Mouse (Mus musculus) heart, embryonic 11.5 days (tissue): ENCODE data around the gene Galnt15. TPM values are rescaled to one million over a fixed set of nuclear protein-coding genes. Genes with fewer than 3 reads are reported as not detected.

ENCODE experiments used
- ATAC-seq: fragments of 200-750 bp; cut with Nextera tagmentation; replicated peaks from 2 replicates; pipeline ENCODE4 v1.8.0; 2017; ENCODE audit warnings: moderate library complexity; ENCODE audit not compliant: insufficient number of reproducible peaks, low FRiP score, low TSS enrichment
- H3K27ac ChIP-seq: fragments of 300-500 bp; sonication (generic); 2 replicates; pipeline ENCODE4 v1.5.1; 2014; ENCODE audit warnings: mild to moderate bottlenecking, low read depth, low read length
- H3K27me3 ChIP-seq: fragments of 300-500 bp; sonication (generic); 2 replicates; pipeline ENCODE4 v1.6.1; 2014; ENCODE audit warnings: mild to moderate bottlenecking, low read length, mixed read lengths; ENCODE audit not compliant: control insufficient read depth, insufficient read depth
- H3K36me3 ChIP-seq: fragments of 300-500 bp; sonication (generic); 2 replicates; pipeline ENCODE4 v1.6.1; 2014; ENCODE audit warnings: mild to moderate bottlenecking, low read length, moderate library complexity, mixed read lengths; ENCODE audit not compliant: control insufficient read depth, insufficient read depth
- H3K4me1 ChIP-seq: fragments of 300-500 bp; sonication (generic); 2 replicates; pipeline ENCODE4 v1.6.1; 2014; ENCODE audit warnings: low read length; ENCODE audit not compliant: control insufficient read depth, insufficient read depth
- H3K4me2 ChIP-seq: fragments of 300-500 bp; sonication (generic); 2 replicates; pipeline ENCODE4 v1.6.1; 2014; ENCODE audit warnings: mild to moderate bottlenecking, moderate library complexity
- H3K4me3 ChIP-seq: fragments of 300-500 bp; sonication (generic); 2 replicates; pipeline ENCODE4 v1.5.1; 2014; ENCODE audit warnings: low read depth, low read length
- H3K9ac ChIP-seq: fragments of 300-500 bp; sonication (generic); 2 replicates; pipeline ENCODE4 v1.6.1; 2014; ENCODE audit warnings: mild to moderate bottlenecking, low read depth, low read length, moderate library complexity
- H3K9me3 ChIP-seq: fragments of 300-500 bp; sonication (generic); replicated peaks from 2 replicates; pipeline ENCODE4 v1.6.1; 2016; ENCODE audit warnings: low read length; ENCODE audit not compliant: control insufficient read depth
- WGBS: fragments of 180-500 bp; shearing (Covaris S2); extraction: QIAGEN DNeasy Blood & Tissue Kit; methylation state at CpG from one replicate; pipeline ENCODE4 v1.1.7; 2014; ENCODE audit not compliant: insufficient replicate concordance; 5-methylcytosine and 5-hydroxymethylcytosine counted together
- polyA plus RNA-seq: library from polyadenylated mRNA; unstranded; fragments of >200 nt; fragmentation: Nextera tagmentation; extraction: Ambion mirVana; gene quantifications from 2 replicates; pipeline ENCODE4 v1.2.1, GENCODE M21; 2014

Gene Galnt15
- polyA plus RNA-seq, 1 experiment from 2014 or later, result 0.19 TPM

DNA sequence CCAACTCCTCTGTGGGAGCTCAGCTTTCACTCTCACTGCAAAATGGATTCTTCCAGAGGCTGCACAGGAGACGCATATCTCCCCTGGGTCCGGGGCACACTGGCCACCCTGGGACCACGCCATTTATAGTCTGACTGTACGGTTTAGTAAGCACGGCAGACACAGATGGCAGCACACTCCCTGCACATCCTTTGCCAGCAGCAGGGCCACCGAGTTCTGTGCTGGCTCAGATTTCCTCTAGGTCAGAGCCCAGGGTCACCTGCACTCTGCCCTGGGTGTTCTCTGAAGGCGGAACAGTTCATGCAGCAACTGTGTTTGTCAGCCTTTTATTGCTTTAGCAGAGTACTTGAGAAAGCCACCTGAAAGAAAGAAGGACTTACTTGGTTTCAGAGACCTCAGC is 45.1 kb downstream of the Galnt15 start:
- Histone ChIP-seq H3K36me3 (no peaks in the 10 kb centered on the region), H3K4me3 (no peak overlapping the region), H3K27ac (peak overlapping the region; percentile 86), H3K9me3 (no peaks in the 10 kb centered on the region), H3K4me2 (no peak overlapping the region), H3K4me1 (peaks cover 14% of the 10 kb centered on the region), H3K9ac (no peak overlapping the region), H3K27me3 (no peaks in the 10 kb centered on the region)
- no peak for ATAC-seq
- WGBS, result 58% methylated on average over 7 of the region's 7 CpGs

DNA sequence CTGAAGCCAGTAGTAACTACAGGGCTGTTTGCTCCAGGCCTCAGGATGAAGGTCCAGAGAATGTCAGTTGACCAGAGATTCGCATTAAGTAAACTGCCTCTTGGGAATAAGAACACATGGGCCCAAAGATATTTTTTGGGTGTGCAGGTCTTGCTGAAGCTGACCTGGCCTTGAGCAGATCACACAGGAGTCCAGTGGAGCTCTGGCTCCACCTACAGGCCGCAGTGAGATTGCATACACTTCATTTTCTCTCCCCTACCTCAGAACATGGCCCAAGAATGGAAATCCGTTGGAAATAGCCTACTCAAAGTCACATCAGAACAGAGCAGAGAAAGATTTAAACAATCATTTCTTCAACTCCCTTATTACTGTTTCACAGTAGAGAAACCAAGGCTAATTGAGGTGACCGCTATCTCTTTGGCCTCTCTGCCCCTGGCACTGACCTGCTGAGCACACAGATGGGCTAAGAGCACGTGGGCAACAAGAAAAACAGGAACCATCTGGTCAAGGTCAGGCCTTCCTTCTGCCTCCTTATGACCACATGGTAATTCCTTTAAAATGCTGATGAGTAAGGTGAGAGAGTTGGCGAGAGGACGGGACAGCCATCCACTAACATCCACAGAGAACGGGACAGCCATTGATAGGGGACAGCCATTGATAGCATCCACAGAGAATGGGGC is 48.2 kb downstream of the Galnt15 start:
- Histone ChIP-seq H3K36me3 (peaks cover 6% of the 10 kb centered on the region; the same call in 1 of the 2 replicates), H3K4me1 (peaks cover 14% of the 10 kb centered on the region), H3K4me3 (no peak overlapping the region), H3K27ac (no peak overlapping the region), H3K9me3 (no peaks in the 10 kb centered on the region), H3K27me3 (no peaks in the 10 kb centered on the region), H3K4me2 (no peak overlapping the region), H3K9ac (no peak overlapping the region)
- ATAC-seq, result no peak
- WGBS, result 46% methylated on average over 8 of the region's 8 CpGs

DNA sequence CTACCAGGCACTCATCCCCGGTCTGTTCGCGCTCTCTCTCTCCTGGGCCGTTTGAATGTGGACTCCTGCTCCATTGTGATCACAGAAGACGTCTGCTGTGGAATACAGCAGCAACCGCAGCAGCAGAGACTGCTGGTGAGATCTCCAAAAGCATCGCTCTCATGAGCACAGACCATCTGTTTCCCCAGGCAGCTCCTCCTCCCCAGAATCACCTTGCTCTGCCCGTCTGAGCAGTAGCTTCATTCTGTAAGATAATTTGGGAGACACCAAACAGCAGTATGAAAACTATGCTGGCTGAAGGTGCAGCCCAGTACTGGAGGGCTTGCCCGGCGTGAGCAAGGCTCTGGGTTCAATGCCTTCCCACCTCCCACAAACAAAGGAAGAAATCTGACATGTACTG is 52.2 kb downstream of the Galnt15 start:
- H3K36me3 ChIP-seq, result peaks cover 10% of the 10 kb centered on the region; the same call in 1 of the 2 replicates
- H3K9ac ChIP-seq, result no peak overlapping the region
- H3K27me3 ChIP-seq, result no peaks in the 10 kb centered on the region
- H3K4me3 ChIP-seq, result no peak overlapping the region
- 79% methylated on average over 10 of the region's 10 CpGs for WGBS
- H3K4me1 ChIP-seq, result no peaks in the 10 kb centered on the region
- no peaks in the 10 kb centered on the region for H3K9me3 ChIP-seq
- ATAC-seq, result no peak
- H3K27ac ChIP-seq, result no peak overlapping the region
- no peak overlapping the region for H3K4me2 ChIP-seq

DNA sequence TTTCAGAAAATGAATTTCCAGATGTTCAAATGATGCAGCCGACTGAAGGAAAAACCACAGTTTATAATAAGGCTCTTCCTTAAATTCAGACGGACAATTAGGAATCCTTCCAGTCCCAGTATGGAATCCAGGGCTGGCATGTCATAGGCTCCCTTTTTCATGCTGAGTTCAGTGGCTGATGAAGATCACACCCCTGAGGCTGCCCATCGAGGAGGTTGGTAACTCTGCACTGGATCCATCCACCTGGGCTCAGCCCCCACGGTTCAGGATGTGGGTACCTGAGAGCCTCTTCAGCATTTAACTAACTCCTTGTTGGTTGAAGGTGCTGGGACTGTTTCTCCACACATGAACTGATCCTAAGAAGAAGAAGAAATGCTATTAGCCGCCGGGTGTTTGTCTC is 54.1 kb downstream of the Galnt15 start:
- H3K9me3 ChIP-seq, result no peaks in the 10 kb centered on the region
- no peak overlapping the region for H3K27ac ChIP-seq
- no peak overlapping the region for H3K4me3 ChIP-seq
- 91% methylated on average over 6 of the region's 6 CpGs for WGBS
- ATAC-seq, result no peak
- peaks cover 10% of the 10 kb centered on the region; the same call in 1 of the 2 replicates for H3K36me3 ChIP-seq
- no peak overlapping the region for H3K4me2 ChIP-seq
- H3K4me1 ChIP-seq, result no peaks in the 10 kb centered on the region
- no peaks in the 10 kb centered on the region for H3K27me3 ChIP-seq
- H3K9ac ChIP-seq, result no peak overlapping the region

DNA sequence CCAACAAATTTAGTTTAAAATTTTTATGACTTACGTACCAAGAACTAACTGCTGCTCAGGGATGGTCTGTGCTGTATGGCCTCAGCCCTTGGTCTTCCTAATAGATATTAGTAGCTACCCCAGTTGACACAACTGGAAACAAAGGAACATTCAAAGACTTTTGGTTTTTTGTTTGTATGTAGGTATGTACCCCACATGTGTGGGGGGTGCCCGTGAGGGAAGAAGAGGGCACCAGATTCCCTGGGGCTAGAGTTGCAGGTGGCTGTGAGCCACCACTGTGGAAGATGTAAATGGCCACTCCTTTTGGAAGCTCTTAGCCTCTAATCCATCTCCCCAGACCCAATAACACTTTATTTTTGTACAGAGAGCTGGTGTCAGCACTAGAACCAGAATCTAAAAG is 54.7 kb downstream of the Galnt15 start:
- Histone ChIP-seq H3K9ac (no peak overlapping the region), H3K4me3 (no peak overlapping the region), H3K4me2 (no peak overlapping the region), H3K36me3 (peaks cover 10% of the 10 kb centered on the region; the same call in 1 of the 2 replicates), H3K4me1 (no peaks in the 10 kb centered on the region), H3K27ac (no peak overlapping the region), H3K27me3 (no peaks in the 10 kb centered on the region), H3K9me3 (no peaks in the 10 kb centered on the region)
- no peak for ATAC-seq
- WGBS, result 93% methylated on average over 2 of the region's 2 CpGs

DNA sequence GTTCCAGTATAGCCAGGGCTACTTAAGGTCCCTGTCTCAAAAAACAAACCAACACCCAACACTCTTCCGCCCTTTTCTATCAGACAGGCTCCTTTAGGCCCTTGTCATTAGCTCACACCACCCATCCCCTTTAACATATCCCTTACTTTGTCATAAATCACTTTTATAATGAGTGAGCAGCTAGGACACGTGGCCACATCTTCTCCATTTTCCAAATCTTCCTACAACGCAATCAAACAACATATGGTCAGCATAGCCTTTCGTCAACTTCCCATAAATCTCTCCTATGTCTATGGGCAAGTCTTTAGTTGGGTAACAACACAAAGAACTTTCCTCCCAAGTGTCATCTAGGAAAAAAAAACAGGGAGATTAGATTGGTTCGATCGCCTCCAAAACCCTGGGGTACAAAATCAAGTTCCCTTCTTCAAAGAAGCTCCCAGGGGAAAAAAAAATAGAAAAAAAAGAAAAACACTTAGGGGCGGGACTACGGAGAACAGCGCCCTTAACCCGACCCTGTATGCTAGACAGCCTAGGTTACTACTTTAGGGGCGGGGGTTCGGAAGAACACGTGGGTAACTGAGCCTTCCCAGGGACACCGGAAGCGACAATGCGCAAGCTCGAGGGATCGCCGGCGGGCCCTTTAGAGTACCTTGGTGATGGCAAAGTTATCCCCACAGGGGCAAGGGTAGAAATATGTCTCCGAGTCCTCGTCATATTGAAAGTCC is 56.1 kb downstream of the Galnt15 start, which contains the start of gene Oxnad1:
TSS of gene Oxnad1 (plus strand) at position 614 of the 725 bp plus-strand sequence.
- ATAC-seq, result peak; percentile 94
- no peaks in the 10 kb centered on the region for H3K9me3 ChIP-seq
- no peaks in the 10 kb centered on the region for H3K27me3 ChIP-seq
- peak within 1 kb of the TSS; percentile 94 for H3K27ac ChIP-seq
- peak within 1 kb of the TSS; percentile 60 for H3K4me3 ChIP-seq
- no peaks in the 10 kb centered on the region for H3K4me1 ChIP-seq
- H3K36me3 ChIP-seq, result peaks cover 10% of the 10 kb centered on the region; the same call in 1 of the 2 replicates
- H3K4me2 ChIP-seq, result peak within 1 kb of the TSS; percentile 70
- peak within 1 kb of the TSS; percentile 85 for H3K9ac ChIP-seq
- 3% methylated on average over 22 of the region's 22 CpGs for WGBS

DNA sequence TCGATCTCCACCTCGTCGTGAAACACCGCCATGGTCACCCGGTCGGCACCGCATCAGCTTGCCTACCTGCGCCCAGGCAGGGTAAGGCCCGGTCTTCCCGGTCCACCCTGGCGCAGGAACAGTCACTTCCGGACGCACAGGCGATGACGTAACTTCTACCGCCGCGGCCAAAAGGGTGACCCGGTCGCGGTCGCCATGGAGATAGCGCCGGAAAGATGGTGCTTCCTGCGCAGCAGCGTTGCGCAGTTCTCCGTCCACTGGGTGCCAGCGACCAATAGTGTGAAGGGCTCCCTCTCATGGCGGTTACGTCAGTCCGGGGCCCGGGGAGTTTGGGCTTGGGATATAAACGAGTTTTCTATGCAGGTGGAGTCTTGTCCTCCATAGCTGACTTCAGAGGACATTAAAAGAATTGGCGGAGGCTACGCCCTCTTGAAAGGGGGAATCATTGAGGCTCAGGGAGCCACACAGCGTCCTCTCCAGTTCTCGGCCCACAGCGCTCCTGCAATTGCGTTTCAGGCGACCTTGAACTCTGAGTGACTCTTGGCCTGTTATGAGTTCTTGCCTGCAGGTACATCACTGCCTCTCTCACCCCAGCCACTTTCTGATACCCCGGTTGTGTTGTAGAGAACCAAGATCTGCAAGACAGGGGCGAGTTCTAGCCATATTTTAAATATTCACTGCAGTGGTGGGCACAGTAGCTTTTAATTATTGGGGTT is 56.9 kb downstream of the Galnt15 start, which contains the start of gene Dph3:
TSS of gene Dph3 (minus strand) at position 244 of the 716 bp plus-strand sequence.
- H3K9ac ChIP-seq, result peak within 1 kb of the TSS; percentile 85
- H3K27ac ChIP-seq, result peak within 1 kb of the TSS; percentile 94
- under 1% methylated on average over 43 of the region's 43 CpGs for WGBS
- peak within 1 kb of the TSS; percentile 70 for H3K4me2 ChIP-seq
- ATAC-seq, result peak; percentile 92
- H3K4me3 ChIP-seq, result peak within 1 kb of the TSS; percentile 60
- H3K9me3 ChIP-seq, result no peaks in the 10 kb centered on the region
- peaks cover 10% of the 10 kb centered on the region; the same call in 1 of the 2 replicates for H3K36me3 ChIP-seq
- H3K4me1 ChIP-seq, result no peaks in the 10 kb centered on the region
- no peaks in the 10 kb centered on the region for H3K27me3 ChIP-seq

DNA sequence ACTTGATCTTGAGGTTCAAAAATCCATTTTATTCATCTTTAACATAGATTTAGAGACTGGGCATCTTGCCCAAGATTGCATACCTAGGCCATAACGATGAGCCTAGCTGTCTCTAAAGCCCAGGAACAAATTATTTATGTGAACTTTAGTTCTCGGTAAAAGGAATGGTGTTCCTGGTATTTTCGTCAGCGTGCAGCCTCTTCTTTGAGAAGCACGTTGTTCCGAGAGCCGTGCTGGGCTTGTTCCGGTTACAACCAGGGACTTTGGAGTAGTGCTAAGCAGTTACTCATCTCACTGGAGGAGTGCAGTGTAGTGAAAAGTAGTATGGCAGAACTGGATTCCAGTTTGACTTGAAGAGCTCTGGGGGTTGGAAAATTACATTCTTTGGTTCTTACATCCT is 57.4 kb downstream of the Galnt15 start:
- no peak for ATAC-seq
- H3K27me3 ChIP-seq, result no peaks in the 10 kb centered on the region
- H3K27ac ChIP-seq, result peak overlapping the region; percentile 94
- peak overlapping the region; percentile 60 for H3K4me3 ChIP-seq
- peak overlapping the region; percentile 85 for H3K9ac ChIP-seq
- H3K9me3 ChIP-seq, result no peaks in the 10 kb centered on the region
- H3K4me1 ChIP-seq, result no peaks in the 10 kb centered on the region
- H3K36me3 ChIP-seq, result peaks cover 10% of the 10 kb centered on the region; the same call in 1 of the 2 replicates
- 20% methylated on average over 8 of the region's 8 CpGs for WGBS
- H3K4me2 ChIP-seq, result peak overlapping the region; percentile 70
